Mouse (Mus musculus): ENCODE measurements around the gene Herc3.
"Not testable (repeated sequence)": the region's sequence is repeated elsewhere in the genome, so short reads cannot be mapped to it uniquely, and the experiment has no call there.

The Herc3 gene

DNA sequence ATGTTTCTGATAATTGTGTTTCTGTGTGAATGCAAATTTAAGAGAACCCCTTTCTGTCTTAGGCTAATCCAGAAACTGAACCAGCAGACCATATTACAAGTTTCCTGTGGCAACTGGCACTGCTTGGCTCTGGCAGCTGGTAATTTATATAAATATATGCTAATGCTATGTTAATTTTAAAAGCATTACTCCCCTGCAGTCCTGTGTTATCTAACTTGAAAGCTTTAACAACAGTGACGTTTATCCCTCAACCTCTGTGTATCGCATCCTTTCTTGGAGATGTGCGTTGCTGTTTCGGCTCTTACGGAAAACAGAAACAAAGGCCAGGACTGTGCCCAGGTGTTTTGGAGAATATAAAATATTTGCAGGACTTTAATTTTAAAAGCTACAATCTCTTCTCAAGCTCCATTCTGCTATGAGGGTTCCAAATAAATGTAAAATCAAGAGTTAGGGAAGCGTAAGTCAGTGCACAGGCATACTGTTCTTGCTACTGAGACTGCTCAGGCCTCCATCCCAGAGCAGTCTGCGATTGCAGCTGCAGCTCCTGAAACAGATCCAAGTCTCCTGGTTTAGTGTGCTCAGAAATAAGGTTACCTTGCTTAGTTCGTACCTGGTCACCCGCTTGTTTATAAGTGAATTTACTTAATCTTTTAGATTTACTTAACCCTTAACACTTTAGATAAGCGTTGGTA lies 24.6 kb downstream of the Herc3 start:
- in situ Hi-C loops (cut with MboI, MseI), result no loop called here

DNA sequence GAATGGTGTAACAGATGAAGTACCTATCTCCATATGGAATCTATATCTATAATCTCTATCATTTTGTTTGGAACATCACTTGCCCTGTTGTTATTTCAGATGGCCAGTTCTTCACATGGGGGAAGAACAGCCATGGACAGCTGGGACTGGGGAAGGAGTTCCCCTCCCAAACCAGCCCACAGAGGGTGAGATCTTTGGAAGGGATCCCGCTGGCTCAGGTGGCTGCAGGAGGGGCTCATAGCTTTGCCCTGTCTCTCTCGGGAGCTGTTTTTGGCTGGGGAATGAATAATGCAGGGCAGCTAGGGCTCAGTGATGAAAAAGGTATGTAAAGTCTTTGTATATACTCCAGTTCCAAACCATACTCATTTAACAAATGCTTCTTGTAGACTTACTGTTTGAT lies 25.2 kb downstream of the Herc3 start:
- in situ Hi-C loops (cut with MboI, MseI), result no loop called here

GRCm38 (mm10) chr6:58859517-58859916 lies 28.3 kb downstream of the Herc3 start:
- in situ Hi-C loops (cut with MboI, MseI), result no loop called here

DNA sequence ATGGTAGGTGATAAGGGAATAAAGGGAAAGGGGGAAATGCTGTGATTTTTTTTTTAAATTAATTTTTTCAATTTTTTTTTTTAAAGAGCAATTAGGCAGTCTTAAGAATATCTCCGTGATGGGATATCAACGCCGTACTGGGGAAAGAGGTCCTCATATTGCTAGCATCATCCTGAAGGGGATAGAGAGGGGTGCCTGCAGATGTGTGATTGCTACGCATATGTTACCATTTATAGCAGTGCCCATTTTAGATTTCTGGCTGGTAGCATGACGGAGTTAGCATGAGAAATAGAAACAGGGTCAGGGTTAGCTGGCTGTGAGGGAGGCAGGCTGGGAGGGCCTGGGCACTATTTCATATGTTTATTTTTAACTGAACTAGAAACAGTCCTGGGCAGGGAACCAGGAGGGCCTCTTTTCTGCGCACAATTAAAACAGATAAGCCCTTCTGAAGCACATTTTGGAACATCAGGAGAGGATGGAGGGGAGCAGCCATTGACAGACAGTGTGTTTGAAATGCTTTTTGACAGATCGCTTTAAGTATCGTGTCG lies 31.3 kb downstream of the Herc3 start:
- in situ Hi-C loops (cut with MboI, MseI), result no loop called here

GRCm38 (mm10) chr6:58863631-58864235 lies 32.5 kb downstream of the Herc3 start:
- in situ Hi-C loops (cut with MboI, MseI), result no loop called here

GRCm38 (mm10) chr6:58867858-58868257 lies 36.6 kb downstream of the Herc3 start:
- in situ Hi-C loops (cut with MboI, MseI), result not testable (repeated sequence)

DNA sequence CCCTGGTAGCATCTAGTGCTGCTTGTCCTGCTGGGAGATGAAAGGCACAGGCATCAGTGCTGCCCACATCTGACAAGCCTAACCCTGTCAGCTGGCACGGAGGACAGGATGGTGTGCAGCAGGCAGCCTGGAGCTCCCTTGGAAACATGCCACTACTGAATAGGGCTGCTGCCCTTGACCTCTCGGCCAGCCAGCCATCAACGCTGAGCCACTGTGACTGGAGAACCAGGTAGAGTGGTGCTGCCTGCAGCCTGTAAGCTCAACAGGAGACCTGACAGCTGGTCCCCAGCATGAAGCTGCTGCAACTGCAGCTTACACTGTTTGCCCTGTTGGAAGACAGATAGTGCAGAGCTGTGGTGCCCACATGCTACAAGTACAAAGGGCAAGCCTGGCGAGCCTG lies 48.3 kb downstream of the Herc3 start:
- in situ Hi-C loops (cut with MboI, MseI), result no loop called here

GRCm38 (mm10) chr6:58879987-58880386 lies 48.7 kb downstream of the Herc3 start:
- in situ Hi-C loops (cut with MboI, MseI), result no loop called here

DNA sequence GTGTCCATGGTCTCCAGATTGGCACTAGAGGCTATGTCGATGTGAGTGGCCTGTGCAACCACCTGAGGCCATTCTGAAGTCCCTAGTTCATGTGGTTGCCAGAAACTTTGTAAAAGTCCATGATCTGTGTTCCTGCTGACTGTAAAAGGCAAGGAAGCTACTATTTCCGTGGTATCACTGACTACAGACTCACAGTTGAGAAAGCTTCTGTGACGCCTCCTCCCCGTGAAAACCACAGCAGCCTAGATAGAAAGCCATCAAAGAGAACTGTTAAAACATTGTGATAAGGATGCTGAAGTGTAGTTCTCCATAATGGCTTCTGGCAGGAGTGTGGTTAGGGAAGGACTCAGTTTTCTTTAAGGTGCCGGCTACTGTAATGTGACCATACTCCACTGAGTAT lies 49.6 kb downstream of the Herc3 start:
- in situ Hi-C loops (cut with MboI, MseI), result no loop called here

DNA sequence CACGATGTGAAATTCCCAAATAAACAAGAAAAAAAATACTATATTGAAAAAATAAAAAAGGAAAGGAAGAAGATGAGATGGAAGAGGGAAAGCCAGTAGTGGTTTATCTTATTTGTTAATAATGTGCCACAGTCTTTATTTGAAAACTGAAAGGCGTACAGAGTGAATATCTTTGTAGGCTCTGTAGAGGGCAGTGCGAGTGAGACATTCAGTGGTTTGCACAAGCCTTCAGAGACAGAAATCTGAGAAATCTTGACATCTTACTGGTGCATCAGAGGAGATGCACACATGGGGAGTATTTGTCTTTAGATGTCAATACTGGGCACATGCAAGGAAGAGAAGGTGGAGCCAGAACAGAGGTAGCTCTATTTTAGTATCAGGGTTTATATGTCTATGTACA lies 50.1 kb downstream of the Herc3 start:
- in situ Hi-C loops (cut with MboI, MseI), result no loop called here

GRCm38 (mm10) chr6:58882271-58882670 lies 51.0 kb downstream of the Herc3 start:
- in situ Hi-C loops (cut with MboI, MseI), result no loop called here

- in situ Hi-C loops (cut with MboI, MseI), result no loop called here
These were observed 58.7 kb downstream of the Herc3 start for GRCm38 (mm10) chr6:58889917-58890316.

DNA sequence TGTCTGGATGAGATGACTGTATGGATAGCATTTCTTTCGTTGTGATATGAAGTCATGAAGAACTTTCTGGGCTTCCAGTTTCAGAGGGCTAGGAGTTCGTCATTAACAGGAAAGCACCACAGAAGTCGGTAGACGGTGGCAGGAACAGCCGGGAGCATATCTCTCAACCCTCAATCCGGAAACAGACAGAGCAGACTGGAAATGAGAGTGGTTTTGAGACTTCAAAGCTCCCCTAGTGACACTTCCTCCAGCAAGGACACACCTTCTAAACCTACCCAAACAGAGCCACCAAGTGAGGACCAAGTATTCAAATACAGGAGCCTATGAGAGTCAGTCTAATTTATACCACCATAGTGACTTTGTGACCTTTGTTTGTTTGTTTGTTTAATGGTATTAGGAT lies 62.0 kb downstream of the Herc3 start:
- in situ Hi-C loops (cut with MboI, MseI), result no loop called here

- in situ Hi-C loops (cut with MboI, MseI), result no loop called here
These were observed 63.7 kb downstream of the Herc3 start for GRCm38 (mm10) chr6:58894994-58895393.

- in situ Hi-C loops (cut with MboI, MseI), result no loop called here
These were observed 65.4 kb downstream of the Herc3 start for GRCm38 (mm10) chr6:58896648-58897047.

DNA sequence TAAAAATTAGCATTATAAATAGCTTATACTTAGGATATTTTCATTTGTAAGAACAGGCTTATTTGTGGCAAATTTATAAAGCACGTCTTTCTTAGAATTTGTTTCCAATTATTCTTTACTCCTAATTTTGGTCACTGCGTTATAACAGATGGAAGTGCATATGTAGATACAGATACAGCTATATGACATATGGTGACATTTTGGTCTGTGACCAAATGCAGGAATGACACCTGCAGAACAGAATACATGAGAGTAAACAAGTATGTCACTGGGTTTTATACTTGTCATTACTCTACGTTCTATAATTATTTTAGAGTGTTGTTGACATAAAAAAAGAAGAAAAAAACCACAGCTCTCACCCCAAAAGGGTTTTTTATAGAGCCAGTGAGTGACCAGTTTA lies 67.8 kb downstream of the Herc3 start:
- in situ Hi-C loops (cut with MboI, MseI), result no loop called here

- in situ Hi-C loops (cut with MboI, MseI), result no loop called here
These were observed 69.3 kb downstream of the Herc3 start for GRCm38 (mm10) chr6:58900536-58900935.

GRCm38 (mm10) chr6:58903171-58903570 lies 71.9 kb downstream of the Herc3 start:
- in situ Hi-C loops (cut with MboI, MseI), result no loop called here

DNA sequence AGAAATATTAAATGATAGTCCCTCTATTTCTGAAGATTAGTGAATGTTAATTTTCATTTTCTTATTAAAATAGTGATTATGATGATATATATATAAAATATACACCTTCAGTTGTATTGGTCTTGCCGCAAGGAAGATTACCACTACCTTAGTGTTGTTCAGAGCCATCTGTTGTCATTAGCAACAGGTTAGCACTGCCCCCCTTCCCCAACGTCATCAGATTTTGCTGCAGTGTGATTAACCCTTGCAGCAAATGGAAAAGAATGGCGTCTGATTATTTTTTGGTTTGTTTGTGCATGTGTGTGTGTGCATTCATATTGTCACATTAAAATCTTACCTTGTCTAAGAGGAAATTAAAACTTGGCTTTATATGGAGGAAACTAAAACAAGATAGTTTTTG lies 73.3 kb downstream of the Herc3 start:
- in situ Hi-C loops (cut with MboI, MseI), result no loop called here

DNA sequence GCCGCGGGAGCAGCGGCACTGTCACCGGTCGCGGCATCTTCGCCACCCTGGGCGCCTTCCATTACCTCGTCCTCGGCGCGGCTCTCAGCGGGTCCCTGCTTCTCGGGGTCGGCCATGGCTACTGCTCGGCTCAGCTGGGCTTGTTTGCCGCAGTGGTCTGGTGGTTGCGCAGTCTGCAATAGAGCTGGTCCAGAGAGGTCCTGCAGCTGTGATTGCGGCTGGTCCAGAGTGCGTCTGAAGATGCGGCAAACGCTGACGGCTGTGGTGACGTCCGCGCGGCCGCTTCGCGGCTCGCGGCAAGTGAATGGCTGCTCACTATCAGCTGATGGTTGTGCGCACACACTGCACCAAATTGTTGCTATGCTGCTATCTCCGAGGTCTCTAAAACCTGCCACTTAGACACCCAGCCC lies 75.6 kb downstream of the Herc3 start, which contains the start of gene Nap1l5:
Nap1l5 (minus strand) TSS at position 225 of the 410 bp plus-strand sequence.
- in situ Hi-C loops (cut with MboI, MseI), result no loop called here

DNA sequence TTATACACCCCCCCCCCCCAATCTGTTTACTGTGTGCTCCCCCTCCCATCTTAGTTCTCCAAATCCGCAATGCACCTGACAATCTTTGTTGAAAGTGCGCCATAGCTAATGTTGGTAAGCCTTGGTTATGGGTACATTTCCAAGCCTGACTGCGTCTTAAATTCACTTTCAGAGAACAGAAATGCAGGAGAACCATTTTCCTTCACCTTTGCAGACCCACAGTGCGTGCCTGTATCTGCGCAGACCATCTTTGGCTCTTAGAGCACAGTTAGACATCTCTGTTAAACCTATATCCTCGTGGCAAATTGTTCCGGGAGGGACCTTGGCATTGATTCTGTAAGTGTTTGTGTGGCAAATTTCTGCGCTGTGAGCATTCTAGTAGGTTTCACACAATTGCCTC lies 76.1 kb downstream of the Herc3 start:
- in situ Hi-C loops (cut with MboI, MseI), result no loop called here

GRCm38 (mm10) chr6:58907791-58908190 lies 76.5 kb downstream of the Herc3 start:
- in situ Hi-C loops (cut with MboI, MseI), result no loop called here

GRCm38 (mm10) chr6:58912842-58913241 lies 81.6 kb downstream of the Herc3 start:
- in situ Hi-C loops (cut with MboI, MseI), result no loop called here
